Mouse (Mus musculus) skeletal muscle tissue, postnatal 0 days (tissue): ENCODE results near the gene Gm3376. TPM values are rescaled to one million over a fixed set of nuclear protein-coding genes. Genes with fewer than 3 reads are reported as not detected.

ENCODE experiments used
- polyA plus RNA-seq: library from polyadenylated mRNA; unstranded; fragments of >200 nt; fragmentation: Nextera tagmentation; extraction: Ambion mirVana; gene quantifications from 2 replicates; pipeline ENCODE4 v1.2.1, GENCODE M21; 2015

Gm3376 gene
- polyA plus RNA-seq: not detected in 2 replicates

GRCm38 (mm10) chrY:3771373-3771772, at the start of gene Gm3376:
Gm3376 (plus strand) TSS chrY:3771673.

